Mouse (Mus musculus): ENCODE measurements at regions not wholly inside any gene's neighbourhood (a gene's known extent, or its start where the extent isn't known, plus 50 kb on each side); places are given as distances from the start of the nearest gene placed in this dataset.

GRCm38 (mm10) chr12:13030333-13030732, 88.6 kb upstream of the Mycn start:
- no peaks in the 10 kb centered on the region for H3K9me3 ChIP-seq (replicated peaks)
- H3K4me1 ChIP-seq (replicated peaks) = peaks cover 12% of the 10 kb centered on the region

GRCm38 (mm10) chr12:13028086-13028485, 86.4 kb upstream of the Mycn start:
- Histone ChIP-seq H3K4me1 (replicated peaks) (peaks cover 13% of the 10 kb centered on the region), H3K9ac (no peak overlapping the region), H3K36me3 (no peaks in the 10 kb centered on the region), H3K4me3 (no peak overlapping the region), H3K27ac (ENCODE audit: poor library complexity, severe bottlenecking) (no peak overlapping the region), H3K27me3 (replicated peaks) (no peaks in the 10 kb centered on the region), H3K4me2 (no peak overlapping the region), H3K9me3 (replicated peaks) (no peaks in the 10 kb centered on the region)
- no peak for ATAC-seq (ENCODE audit: insufficient number of reproducible peaks, low FRiP score)
- 13% methylated on average over 3 of the region's 3 CpGs for WGBS

More at GRCm38 (mm10) chr12:13030333-13030732, 88.6 kb upstream of the Mycn start:
- ATAC-seq (ENCODE audit: insufficient number of reproducible peaks, low FRiP score) = no peak
- Histone ChIP-seq H3K27me3 (replicated peaks) (no peaks in the 10 kb centered on the region), H3K4me3 (no peak overlapping the region), H3K4me2 (no peak overlapping the region), H3K36me3 (no peaks in the 10 kb centered on the region), H3K27ac (ENCODE audit: poor library complexity, severe bottlenecking) (no peak overlapping the region), H3K9ac (no peak overlapping the region)
- WGBS = 76% methylated on average over 7 of the region's 7 CpGs

- Histone ChIP-seq H3K9ac (peak overlapping the region; percentile 40; the same call in 1 of the 2 replicates), H3K4me3 (no peak overlapping the region), H3K36me3 (no peaks in the 10 kb centered on the region), H3K27me3 (replicated peaks) (no peaks in the 10 kb centered on the region), H3K4me1 (replicated peaks) (peaks cover 13% of the 10 kb centered on the region), H3K4me2 (no peak overlapping the region), H3K9me3 (replicated peaks) (no peaks in the 10 kb centered on the region), H3K27ac (ENCODE audit: poor library complexity, severe bottlenecking) (peak overlapping the region; percentile 66)
- 28% methylated on average over 7 of the region's 7 CpGs for WGBS
- ATAC-seq (ENCODE audit: insufficient number of reproducible peaks, low FRiP score) = peak; percentile 72; the same call in 1 of the 2 replicates
Observed at GRCm38 (mm10) chr12:13026041-13026580, 84.4 kb upstream of the Mycn start.

GRCm38 (mm10) chr12:13024215-13024841, 82.6 kb upstream of the Mycn start:
- ATAC-seq (ENCODE audit: insufficient number of reproducible peaks, low FRiP score) = no peak
- Histone ChIP-seq H3K27me3 (replicated peaks) (no peaks in the 10 kb centered on the region), H3K4me1 (replicated peaks) (peaks cover 13% of the 10 kb centered on the region), H3K9me3 (replicated peaks) (no peaks in the 10 kb centered on the region), H3K36me3 (no peaks in the 10 kb centered on the region), H3K4me2 (no peak overlapping the region), H3K4me3 (no peak overlapping the region), H3K9ac (no peak overlapping the region), H3K27ac (ENCODE audit: poor library complexity, severe bottlenecking) (no peak overlapping the region)
- 70% methylated on average over 8 of the region's 8 CpGs for WGBS

GRCm38 (mm10) chr12:13011023-13011761, 69.5 kb upstream of the Mycn start:
- no peak for ATAC-seq (ENCODE audit: insufficient number of reproducible peaks, low FRiP score)
- Histone ChIP-seq H3K4me3 (no peak overlapping the region), H3K27me3 (replicated peaks) (no peaks in the 10 kb centered on the region), H3K4me2 (no peak overlapping the region), H3K9me3 (replicated peaks) (no peaks in the 10 kb centered on the region), H3K9ac (no peak overlapping the region), H3K27ac (ENCODE audit: poor library complexity, severe bottlenecking) (no peak overlapping the region), H3K36me3 (no peaks in the 10 kb centered on the region), H3K4me1 (replicated peaks) (no peaks in the 10 kb centered on the region)
- WGBS = 75% methylated on average over 9 of the region's 9 CpGs

GRCm38 (mm10) chr12:13010405-13010804, 68.7 kb upstream of the Mycn start:
- H3K27me3 ChIP-seq (replicated peaks) = no peaks in the 10 kb centered on the region
- H3K4me1 ChIP-seq (replicated peaks) = no peaks in the 10 kb centered on the region
- H3K4me2 ChIP-seq = no peak overlapping the region
- 77% methylated on average over 3 of the region's 3 CpGs for WGBS
- no peak for ATAC-seq (ENCODE audit: insufficient number of reproducible peaks, low FRiP score)
- no peaks in the 10 kb centered on the region for H3K9me3 ChIP-seq (replicated peaks)
- H3K27ac ChIP-seq (ENCODE audit: poor library complexity, severe bottlenecking) = no peak overlapping the region
- H3K9ac ChIP-seq = no peak overlapping the region
- no peak overlapping the region for H3K4me3 ChIP-seq
- H3K36me3 ChIP-seq = no peaks in the 10 kb centered on the region

GRCm38 (mm10) chr12:13009470-13009869, 67.8 kb upstream of the Mycn start:
- Histone ChIP-seq H3K9ac (no peak overlapping the region), H3K4me1 (replicated peaks) (no peaks in the 10 kb centered on the region), H3K4me2 (no peak overlapping the region), H3K27me3 (replicated peaks) (no peaks in the 10 kb centered on the region), H3K9me3 (replicated peaks) (no peaks in the 10 kb centered on the region), H3K4me3 (no peak overlapping the region), H3K36me3 (no peaks in the 10 kb centered on the region), H3K27ac (ENCODE audit: poor library complexity, severe bottlenecking) (no peak overlapping the region)
- ATAC-seq (ENCODE audit: insufficient number of reproducible peaks, low FRiP score) = no peak
- 38% methylated on average over 2 of the region's 2 CpGs for WGBS

- Histone ChIP-seq H3K4me1 (replicated peaks) (no peaks in the 10 kb centered on the region), H3K27ac (ENCODE audit: poor library complexity, severe bottlenecking) (no peak overlapping the region), H3K9me3 (replicated peaks) (no peaks in the 10 kb centered on the region), H3K27me3 (replicated peaks) (no peaks in the 10 kb centered on the region), H3K4me3 (no peak overlapping the region), H3K4me2 (no peak overlapping the region), H3K36me3 (no peaks in the 10 kb centered on the region), H3K9ac (no peak overlapping the region)
- WGBS = 74% methylated on average over 3 of the region's 3 CpGs
- ATAC-seq (ENCODE audit: insufficient number of reproducible peaks, low FRiP score) = no peak
Observed at GRCm38 (mm10) chr12:13002703-13003102, 61.0 kb upstream of the Mycn start.

GRCm38 (mm10) chr12:13002069-13002590, 60.4 kb upstream of the Mycn start:
- 86% methylated on average over 6 of the region's 6 CpGs for WGBS

GRCm38 (mm10) chr12:12995974-12996361, 54.3 kb upstream of the Mycn start:
- Histone ChIP-seq H3K9me3 (replicated peaks) (no peaks in the 10 kb centered on the region), H3K36me3 (no peaks in the 10 kb centered on the region), H3K27ac (ENCODE audit: poor library complexity, severe bottlenecking) (no peak overlapping the region), H3K4me2 (no peak overlapping the region), H3K4me1 (replicated peaks) (peaks cover 34% of the 10 kb centered on the region), H3K4me3 (no peak overlapping the region), H3K9ac (no peak overlapping the region), H3K27me3 (replicated peaks) (no peaks in the 10 kb centered on the region)
- 82% methylated on average over 9 of the region's 9 CpGs for WGBS
- no peak for ATAC-seq (ENCODE audit: insufficient number of reproducible peaks, low FRiP score)

More at GRCm38 (mm10) chr12:13002069-13002590, 60.4 kb upstream of the Mycn start:
- Histone ChIP-seq H3K27me3 (replicated peaks) (no peaks in the 10 kb centered on the region), H3K4me2 (no peak overlapping the region), H3K4me1 (replicated peaks) (no peaks in the 10 kb centered on the region), H3K4me3 (no peak overlapping the region), H3K9me3 (replicated peaks) (no peaks in the 10 kb centered on the region), H3K9ac (no peak overlapping the region), H3K36me3 (no peaks in the 10 kb centered on the region), H3K27ac (ENCODE audit: poor library complexity, severe bottlenecking) (no peak overlapping the region)
- ATAC-seq (ENCODE audit: insufficient number of reproducible peaks, low FRiP score) = no peak
